Mouse (Mus musculus): Measurements from ENCODE around the gene Depdc7.

Depdc7 gene

DNA sequence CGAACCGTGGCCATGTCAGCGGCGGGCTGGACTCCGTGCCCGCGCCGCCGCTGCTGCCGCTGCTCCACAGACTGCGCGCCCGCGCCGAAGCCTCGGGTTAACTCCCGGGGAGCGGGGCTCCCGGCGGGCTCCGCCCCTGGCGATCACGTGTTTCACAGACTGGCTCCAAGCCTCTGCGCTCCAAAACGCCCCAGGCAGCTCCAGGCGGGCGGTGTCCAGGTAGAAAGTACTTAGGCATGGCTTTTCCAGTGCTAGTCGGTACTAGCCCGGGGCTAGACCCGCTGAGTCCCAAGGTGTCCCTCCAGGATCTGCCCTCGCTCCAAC is at the start of gene Depdc7:
Gene Depdc7 (minus strand): TSS at position 138 of the 324 bp plus-strand sequence.
- peak; percentile 91 for DNase-seq (ENCODE audit: low read depth, low spot score)

DNA sequence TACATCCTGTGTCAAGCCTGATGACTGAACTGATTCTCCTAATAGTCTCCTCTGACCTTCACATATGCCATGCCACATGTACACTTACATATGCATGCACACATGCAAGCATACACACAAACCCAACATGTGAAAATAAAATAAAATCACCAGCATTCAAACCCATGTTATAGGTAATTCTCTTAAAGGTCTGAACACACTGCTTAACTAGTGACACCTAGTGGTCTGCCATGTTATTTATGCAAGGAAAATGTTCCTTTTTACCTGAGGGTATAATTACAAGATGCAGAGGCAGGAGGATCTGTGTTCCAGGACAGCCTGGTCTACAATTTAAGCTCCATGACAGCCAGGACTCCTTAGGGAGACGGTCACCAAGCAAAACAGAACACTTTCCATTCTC is 32.1 kb upstream of the Depdc7 start:
- DNase-seq (ENCODE audit: low read depth, low spot score), result peak; percentile 15

DNA sequence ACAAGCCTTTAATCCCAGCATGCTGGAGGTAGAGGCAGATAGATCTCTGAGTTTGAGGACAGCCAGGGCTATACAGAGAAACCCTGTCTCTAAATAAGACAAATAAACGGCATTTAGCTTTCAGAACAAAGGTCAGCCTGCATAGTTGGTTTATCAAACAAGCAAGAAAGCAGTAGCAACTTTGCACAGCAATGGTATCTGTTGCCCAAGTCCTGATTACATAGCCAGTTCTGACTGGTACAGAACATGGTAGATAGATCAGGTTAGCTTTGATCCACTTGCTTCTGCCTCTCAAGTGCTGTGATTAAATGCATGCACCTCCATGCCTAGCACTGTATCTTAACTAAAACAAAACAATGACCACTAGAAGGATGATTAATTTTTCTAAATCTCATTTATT is 26.0 kb upstream of the Depdc7 start:
- no peak for DNase-seq (ENCODE audit: low read depth, low spot score)

DNA sequence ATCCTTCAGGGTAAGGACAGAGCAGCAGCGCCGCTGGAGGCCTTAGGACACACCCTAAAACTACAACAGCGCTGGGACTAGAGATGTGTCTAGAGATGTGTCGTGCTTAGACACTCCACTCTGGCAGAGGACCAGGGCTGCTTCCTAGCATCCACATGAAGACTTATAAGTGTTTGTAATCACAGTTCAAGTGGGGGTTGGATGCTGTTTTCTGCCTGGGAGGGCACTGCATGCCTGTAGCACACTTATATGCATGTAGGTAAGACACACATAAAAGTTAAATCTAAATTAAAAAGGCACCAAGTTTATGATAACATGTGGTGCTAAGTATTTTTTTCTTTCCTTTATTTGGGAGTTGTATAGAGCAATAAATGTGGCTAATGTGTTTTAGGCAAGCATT is 21.3 kb upstream of the Depdc7 start:
- no peak for DNase-seq (ENCODE audit: low read depth, low spot score)

DNA sequence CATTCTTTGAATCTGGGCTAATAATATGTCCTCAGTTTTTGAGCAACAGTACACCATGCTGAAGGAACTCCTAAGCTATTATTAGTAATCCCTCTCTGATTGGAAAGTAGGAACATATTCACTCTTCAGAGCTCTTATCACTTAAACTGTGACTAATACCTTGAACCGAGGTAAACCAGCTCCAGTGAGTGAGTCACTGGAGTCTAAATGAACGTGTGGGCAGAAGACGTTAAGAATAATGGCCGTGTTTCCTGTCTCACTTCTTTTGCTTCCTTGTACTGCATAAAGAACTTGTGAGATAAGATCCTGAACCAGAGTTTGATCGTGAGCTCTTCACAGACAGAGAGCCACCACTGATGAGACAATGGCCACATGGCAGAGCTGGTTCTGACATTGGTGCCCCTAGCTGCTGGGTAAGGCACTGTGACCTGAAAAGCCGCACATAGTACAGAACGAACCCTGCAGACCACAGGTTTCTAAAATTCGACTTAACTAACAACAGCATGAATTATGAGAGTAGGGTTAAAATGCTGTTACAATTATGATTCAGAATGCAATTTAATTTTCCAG is 20.5 kb upstream of the Depdc7 start:
- DNase-seq (ENCODE audit: low read depth, low spot score), result no peak

DNA sequence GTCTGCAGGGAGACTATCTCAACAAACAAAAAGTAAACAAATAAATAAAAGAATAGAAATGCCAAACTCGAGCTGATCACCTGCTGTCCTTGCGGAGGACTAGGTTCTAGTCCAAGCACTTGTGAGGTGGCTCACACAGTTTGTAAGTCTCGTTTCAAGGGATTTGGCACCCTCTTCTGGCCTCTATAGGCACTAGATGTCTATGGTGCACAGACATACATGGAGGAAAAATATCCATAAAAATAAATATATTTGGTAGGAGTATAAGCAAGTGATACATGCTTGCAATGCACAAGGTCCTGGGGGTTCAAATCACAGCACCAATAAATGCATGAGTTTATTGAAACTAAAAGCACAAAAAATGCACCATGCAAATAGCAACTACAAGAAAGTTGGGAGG is 7.9 kb upstream of the Depdc7 start:
- DNase-seq (ENCODE audit: low read depth, low spot score), result peak; percentile 28

DNA sequence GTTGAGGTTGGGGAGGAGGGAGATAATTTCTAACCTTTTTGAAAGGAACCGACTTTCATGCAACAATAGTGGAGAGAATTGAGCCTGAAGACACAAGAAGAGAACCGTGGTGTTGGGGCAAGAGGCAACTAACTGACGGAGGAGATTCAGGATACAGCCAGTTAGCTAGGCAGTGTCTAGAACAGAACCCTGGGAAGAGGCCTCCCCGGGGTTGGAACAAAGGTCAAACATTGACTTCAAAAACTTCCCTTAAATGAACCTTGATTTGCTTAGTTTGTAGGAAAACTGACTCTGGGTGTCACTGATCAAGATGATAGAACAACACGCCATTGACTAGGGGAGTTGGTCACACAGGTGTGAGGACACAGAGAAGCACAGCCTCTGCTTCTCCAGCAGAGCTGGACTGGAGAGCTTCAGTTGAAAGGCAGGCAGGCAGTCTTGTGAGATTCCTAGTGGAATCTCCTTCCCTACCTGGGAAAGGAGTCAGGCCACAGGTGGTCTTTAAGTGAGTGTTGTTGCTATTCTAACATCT is 6.0 kb upstream of the Depdc7 start:
- DNase-seq (ENCODE audit: low read depth, low spot score), result no peak

DNA sequence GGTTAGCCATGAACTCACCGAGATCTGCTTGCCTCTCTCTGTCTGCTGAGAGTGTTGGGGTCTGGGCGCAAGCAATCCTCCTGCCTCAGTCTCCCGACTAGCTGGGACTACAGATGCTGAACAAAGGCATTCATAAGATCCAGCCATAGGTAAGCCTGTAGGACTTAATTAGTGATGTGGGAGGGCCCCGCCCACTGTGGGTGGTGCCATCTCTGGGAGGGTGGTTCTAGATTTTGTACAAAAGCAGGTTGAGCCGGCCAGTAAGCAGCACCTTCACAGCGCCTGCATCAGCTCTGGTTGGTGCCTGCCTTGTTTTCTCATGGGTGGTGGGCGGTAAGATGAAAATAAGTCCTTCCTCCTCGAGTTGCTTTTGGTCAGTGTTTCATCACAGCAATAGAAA is 3.6 kb upstream of the Depdc7 start:
- DNase-seq (ENCODE audit: low read depth, low spot score), result no peak

DNA sequence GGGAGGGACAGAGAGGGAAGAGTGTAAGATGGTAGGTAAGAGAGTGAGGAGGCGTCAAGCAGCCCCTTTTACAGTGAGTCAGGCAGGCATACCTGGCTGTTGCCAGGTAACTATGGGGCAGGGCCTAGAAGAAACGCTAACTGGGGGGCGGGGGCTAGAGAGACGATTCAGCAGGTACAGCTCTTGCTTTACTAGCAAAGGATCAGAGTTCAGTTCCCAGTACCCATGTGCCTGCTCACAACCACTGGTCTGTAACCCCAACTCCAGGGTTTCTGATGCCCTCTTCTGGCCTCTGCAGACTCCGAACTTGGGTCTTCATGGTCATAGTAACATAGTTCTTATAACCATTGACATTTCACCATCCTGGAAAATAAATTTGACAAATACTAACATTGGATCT is 1.3 kb upstream of the Depdc7 start:
- DNase-seq (ENCODE audit: low read depth, low spot score), result no peak

DNA sequence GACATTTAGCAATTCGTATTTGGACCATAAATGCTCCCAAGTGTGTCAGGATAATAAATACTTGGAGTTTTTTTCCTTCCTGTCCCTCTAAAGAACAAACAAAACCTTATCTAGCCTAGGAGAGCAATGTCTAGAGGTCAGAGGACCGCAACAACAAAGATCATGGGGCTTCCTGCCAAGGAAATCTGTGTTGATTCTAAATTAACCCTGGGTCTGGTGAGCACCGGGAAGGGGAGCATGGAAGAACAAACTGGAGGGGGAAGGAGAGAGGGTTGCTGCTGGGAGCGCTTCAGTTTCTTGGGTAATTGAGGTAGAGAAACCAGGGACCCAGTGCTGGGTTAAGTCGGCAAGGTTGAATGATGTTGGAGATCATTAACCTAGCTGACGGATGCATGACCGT is 482 bp upstream of the Depdc7 start:
- no peak for DNase-seq (ENCODE audit: low read depth, low spot score)

DNA sequence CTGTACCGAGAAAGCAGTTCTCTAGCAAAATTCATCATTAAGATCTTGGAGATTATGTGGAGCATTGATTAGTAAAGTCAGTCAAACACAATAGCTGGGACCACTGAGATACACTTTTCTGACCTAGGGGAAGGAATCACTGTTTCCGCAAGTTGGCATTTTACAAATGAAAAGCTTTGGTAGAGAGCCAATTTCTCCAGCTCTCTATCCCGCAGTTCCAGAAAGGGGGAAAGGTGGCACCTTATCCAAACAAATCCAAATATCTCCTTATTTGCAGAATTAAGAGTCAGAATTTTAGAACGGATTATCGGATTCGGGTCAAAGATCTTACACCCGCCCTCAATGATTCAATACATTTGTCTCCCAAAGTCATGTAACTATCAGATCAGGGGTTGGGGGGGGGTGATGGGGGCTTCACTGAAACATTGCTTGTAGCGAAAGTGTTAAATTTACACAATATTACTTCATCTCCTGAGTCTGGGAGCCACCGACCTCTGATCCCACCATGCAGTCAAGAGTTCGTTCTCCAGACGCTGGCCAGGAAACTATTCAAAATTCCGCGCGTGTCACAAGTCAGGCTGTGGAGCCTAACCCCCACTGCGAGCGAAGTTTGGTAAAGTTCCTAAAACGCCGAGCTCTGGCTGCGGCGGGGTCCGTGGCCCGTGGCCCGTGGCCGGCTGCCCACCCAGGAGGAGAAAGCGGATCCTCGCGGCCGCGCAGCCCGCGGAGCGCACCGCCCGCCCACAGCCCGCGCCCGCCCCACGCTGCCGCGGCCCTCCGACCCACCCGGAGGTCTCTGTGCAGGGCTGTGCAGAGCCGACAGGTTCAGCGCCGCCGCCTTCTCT is 560 bp downstream of the Depdc7 start:
- DNase-seq (ENCODE audit: low read depth, low spot score), result peak; percentile 18

DNA sequence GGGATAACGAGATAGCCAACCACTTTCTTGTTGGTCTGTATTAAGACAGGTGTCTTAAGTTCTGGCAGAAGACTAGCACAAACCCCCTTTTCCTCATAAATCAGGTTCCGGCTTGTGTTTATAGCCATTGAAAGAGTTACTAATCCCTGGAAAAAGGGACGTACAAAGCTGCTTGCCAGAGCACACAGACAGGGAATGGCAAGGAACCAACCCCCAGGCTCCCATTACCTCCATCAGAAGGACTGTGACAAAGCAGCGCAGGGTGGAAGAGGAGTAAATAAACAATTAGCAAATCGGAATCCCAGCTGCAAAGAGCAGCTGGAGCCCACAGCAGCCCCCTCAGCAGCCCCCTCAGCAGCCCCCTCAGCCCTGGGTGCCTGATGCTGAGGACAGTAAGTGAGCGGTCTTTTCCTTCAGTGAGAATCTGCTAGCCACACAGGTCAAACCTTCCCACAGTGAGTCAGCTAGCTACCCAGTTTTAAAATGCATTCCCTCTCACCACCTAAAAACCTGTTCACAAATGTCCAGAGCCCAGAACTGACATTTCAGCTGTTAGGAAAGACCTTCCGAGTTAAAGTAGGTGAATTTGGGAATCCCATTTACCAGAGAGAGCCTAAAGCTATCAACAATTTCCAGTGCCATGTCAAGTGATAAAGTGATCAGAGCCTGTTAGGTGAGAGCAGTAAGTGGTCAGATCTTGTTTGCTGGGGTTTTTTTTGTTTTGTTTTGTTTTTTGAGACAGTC is 1.5 kb downstream of the Depdc7 start:
- DNase-seq (ENCODE audit: low read depth, low spot score), result no peak

DNA sequence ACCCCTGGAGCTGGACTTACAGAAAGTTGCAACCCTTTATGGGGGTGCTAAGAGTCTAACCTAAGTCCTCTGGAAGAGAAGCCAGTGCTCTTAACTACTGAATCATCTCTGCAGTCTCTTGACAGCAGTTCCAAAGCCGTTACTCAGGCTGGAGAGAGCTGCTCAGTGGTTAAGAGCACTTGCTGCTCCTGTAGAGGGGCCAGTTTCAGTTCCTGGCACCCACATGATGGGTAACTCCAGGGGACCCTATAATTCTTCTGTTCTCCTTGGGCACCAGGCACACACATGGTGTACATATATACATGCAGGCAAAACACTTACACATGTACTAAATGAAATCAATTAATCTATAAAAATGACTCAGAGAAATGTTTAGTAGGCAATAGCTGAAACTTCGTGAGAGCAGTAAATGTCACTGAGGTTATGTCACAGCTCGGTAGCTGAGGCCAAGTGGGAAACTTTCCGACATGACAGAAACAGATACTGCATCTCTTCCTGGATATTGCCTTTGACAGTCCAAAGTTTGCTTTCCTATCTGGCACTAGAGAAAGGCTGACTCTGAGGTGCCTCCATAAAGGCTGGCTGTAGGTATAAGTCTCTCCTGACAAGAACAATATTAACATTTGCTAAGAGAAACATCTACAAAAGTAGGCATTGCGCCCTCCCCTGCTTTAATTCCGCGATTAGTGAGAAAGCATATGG is 2.3 kb downstream of the Depdc7 start:
- DNase-seq (ENCODE audit: low read depth, low spot score), result no peak

DNA sequence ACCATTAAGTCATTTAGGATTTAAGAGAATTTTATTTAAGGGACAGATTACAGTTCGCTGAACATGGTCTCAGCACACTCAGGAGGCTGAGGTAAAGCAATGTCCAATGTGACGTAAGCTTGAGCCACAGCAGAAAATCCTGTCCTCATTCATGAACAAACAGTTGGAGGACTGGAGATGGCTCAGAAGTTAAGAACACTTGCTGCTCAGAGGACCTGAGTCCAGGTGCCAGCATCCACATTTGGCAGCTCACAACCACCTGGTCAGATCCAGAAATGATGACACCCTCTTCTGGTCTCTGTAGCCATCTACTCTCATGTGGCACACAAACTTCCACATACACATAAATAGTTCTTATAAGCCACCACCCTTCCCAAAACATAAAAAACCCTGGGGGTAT is 3.0 kb downstream of the Depdc7 start:
- no peak for DNase-seq (ENCODE audit: low read depth, low spot score)

DNA sequence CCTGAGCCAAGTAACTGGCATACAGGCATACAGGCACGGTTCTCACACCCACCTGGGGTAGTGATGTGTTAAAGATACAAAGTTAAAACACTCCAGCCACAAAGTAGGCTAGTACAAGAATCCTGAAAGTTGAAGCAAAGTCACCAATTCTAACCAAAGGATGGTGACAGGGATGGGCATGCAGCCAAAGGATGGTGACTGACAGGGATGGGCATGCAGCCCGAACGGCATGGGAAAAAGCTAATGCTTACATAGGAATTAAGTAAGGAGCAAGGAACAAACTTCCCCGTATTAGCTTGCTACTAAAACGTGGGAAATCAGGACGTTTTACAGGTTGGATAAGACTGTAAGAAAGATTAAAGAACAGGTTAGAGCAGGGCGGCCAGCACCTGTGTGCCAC is 6.4 kb downstream of the Depdc7 start:
- DNase-seq (ENCODE audit: low read depth, low spot score), result no peak

DNA sequence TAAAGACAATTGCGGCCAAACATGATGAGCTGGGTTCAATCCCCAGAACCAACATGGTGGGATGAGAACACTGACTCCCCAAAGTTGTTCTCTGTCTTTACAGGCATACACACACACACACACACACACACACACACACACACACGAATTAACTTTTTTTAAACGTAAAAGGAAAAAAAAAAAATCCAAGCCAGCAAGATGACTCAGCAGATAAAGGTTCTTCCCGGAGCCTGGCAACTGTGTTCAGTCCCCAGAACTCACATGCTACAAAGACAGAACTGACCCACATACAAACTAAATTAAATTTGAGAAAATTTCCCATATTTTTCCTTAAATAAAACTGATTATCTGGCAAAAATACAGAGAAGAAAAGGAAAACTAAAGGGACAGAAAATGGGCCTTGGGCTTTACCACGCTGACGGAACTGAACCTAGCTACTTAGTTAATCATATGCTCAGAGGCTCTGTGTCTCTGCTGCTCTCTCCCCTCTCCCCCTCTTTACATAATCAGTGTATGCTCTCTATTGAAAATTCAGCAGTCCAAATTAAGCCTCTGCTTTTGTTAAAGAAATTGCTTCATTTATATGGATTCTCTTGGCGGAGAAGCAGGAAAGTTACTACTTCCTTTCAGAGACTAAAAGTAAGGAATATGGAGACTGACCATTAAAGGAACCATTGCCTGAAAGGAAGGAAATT is 10.0 kb downstream of the Depdc7 start:
- no peak for DNase-seq (ENCODE audit: low read depth, low spot score)

DNA sequence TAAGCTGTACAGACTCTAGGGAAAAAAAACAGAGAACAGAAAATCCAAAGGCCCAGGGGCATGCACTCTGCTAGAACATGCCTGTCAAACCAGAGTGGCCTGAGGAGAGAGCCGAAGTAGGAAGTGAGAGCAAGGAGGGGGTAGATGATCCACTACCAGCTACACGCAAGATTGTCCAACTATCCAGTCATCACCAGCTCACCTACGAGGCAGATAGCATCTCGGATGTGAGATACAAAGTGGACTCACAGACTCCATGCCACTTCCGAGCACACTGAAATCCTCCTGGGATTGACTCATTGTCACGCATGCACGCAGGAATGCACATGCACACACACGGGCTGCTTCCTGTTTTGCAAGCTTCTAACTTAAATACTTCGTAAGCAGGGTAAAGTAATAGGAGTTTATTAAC is 10.6 kb downstream of the Depdc7 start:
- DNase-seq (ENCODE audit: low read depth, low spot score), result no peak

DNA sequence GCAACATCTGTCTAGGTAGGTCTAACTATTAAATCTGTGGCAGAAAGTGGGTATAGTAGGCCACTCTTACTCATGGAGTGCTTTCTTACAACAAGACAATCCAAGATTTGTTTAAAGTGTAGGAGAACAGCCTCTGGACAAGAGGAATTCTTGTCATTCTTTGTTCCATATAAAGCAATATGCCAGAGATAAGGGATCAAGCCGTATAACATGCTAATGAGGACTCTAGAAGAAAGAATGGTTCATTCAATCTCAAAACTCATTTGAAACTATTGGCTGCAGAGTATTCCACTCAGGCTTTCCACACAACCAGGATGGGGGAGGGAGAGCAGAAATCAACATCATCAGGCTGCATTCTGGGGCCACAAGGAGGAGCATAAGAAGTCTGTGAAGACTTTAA is 15.3 kb downstream of the Depdc7 start:
- no peak for DNase-seq (ENCODE audit: low read depth, low spot score)

DNA sequence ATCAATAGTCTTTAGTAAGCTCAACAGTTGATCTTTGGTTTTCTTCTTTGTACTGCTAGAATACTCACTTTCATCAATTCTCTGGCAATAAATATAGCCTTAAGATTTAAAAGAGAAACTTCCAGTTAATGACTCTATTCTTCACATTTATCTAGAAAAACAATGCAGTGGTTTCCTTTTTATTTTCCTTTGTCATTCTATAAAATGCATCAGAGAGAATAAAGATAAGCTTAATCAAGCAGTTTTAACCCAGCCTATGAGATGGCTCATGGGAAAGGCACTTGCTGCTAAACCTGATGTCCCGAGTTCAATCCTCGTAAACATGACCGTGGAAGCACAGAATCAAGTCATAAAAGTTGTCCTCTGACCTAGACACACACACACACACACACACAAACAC is 20.7 kb downstream of the Depdc7 start:
- no peak for DNase-seq (ENCODE audit: low read depth, low spot score)

DNA sequence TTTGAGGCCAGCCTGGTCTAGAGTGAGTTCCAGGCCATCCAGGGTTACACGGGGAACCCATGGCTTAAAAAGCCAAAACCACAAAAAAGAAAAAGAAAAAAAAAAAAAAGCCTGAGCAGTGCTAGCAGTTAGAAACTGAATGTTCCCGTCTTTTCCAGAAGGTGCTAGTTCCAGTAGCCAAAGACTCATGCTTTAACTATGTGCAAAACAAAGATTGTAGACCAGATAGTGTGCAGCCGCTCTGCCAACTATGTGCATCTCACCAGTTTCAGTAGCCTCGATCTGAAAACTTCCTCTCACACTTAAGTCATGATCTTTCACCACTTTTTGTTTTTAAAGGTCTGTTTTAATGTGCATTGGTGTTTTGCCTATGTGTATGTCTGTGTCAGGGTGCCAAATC is 24.9 kb downstream of the Depdc7 start:
- DNase-seq (ENCODE audit: low read depth, low spot score), result no peak

DNA sequence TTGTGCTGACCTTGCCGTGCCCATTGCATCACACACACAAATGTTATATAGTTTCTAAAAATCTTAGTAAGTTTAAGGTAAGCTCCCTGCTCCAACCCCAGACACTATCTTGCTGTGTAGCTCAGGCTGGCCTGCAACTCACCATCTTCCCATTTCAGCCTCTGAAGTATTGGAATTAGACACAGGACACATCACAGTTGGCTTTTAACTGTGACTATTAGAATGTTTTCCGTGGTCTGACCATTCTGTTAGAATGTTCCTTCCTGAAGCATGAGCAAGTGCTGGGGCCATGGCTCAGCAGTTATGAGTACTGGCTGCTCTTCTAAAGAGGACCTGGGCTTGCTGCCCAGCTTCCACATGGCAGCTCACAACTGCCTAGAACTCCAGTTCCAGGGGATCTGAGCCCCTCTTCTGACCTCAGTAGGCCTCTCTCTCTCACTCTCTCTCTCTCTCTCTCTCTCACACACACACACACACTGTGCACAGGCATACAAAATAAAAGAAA is 25.4 kb downstream of the Depdc7 start:
- no peak for DNase-seq (ENCODE audit: low read depth, low spot score)

Measured in mesoderm, embryonic 11.5 days (tissue).